Mouse (Mus musculus): ENCODE measurements around the gene Selenot. TPM values are rescaled to one million over a fixed set of nuclear protein-coding genes. Genes with fewer than 3 reads are reported as not detected.
A peak's percentile ranks its signal among the peaks of the same experiment; 100 is the strongest.

Gene Selenot
- 25.2 and 26.4 TPM in 2 replicates for polyA plus RNA-seq (2015; fragmentation: Nextera tagmentation; extraction: Ambion mirVana)

DNA sequence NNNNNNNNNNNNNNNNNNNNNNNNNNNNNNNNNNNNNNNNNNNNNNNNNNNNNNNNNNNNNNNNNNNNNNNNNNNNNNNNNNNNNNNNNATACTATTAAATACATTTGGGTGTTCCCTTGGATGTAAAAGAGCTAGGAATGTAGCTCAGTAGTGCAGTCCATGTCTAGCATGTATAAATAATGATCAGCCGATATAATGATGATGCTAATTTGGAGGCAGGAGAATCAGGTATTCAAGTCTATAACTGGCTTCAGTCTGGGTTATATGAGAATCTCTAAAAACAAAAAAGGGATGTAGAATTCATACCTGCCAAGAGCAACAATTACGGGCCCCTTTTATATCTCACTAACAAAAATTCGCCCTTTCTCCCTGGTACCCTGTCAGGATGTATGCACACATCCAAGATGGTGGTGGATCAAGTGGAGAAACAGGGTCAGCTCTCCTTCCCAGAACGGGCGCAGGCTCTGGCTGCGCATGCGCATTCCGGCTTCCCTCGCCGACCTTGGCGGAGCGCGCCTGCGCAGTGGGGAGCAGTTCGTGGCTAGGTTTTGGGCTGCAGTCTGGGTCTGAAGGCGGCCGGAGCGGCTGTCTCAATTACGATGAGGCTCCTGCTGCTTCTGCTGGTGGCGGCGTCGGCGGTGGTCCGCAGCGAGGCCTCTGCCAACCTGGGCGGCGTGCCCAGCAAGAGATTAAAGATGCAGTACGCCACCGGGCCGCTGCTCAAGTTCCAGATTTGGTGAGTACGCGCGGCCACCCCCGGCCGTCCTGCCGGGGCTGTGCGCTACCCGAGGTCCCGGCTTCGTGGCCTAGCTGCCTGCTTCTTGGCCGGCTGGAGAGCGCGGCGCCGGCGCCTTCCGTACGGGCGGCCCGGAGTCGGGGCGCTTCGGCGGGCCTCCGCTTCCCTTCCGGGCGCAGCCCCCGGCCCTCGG, at the start of gene Selenot:
Gene Selenot (plus strand): TSS at position 500 of the 930 bp plus-strand sequence.
- peak; percentile 96 for ATAC-seq (ENCODE audit: low FRiP score, low read depth)
- WGBS: under 1% methylated on average over 57 of the region's 59 CpGs
- H3K9me3 ChIP-seq: no peaks in the 10 kb centered on the region
- peak within 1 kb of the TSS; percentile 97 for H3K9ac ChIP-seq
- H3K27ac ChIP-seq (replicated peaks): peak within 1 kb of the TSS; percentile 99
- peaks cover 25% of the 10 kb centered on the region for H3K4me1 ChIP-seq (replicated peaks)
- peak within 1 kb of the TSS; percentile 60 for H3K4me2 ChIP-seq
- peak within 1 kb of the TSS; percentile 82 for H3K4me3 ChIP-seq
- no peaks in the 10 kb centered on the region; the same call in 1 of the 2 replicates for H3K36me3 ChIP-seq
- H3K27me3 ChIP-seq: no peaks in the 10 kb centered on the region

DNA sequence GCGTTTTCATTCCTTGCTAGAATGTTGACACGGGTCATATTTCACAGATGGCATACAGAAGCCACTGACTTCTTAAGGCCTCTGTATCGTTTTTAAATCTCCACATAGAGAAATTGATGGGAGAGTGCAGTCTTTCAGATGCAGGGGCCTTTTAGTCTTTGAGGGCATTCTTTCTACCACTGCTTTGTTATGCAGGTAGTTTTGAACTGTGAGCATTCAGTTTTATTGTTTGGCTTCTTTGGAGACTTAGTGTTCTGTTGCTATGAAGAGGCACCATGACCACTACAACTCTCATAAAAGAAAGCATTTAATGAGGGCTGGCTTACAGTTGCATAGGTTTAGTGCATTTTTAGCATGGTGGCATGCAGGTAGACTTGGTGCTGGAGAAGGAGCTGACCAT, 39.9 kb upstream of the Selenot start:
- Histone ChIP-seq H3K36me3 (peaks cover 43% of the 10 kb centered on the region), H3K9ac (no peak overlapping the region), H3K27ac (replicated peaks) (no peak overlapping the region), H3K4me1 (replicated peaks) (no peaks in the 10 kb centered on the region), H3K4me3 (no peak overlapping the region), H3K4me2 (no peak overlapping the region), H3K9me3 (no peaks in the 10 kb centered on the region), H3K27me3 (no peaks in the 10 kb centered on the region)
- 94% methylated on average over 3 of the region's 3 CpGs for WGBS
- no peak for ATAC-seq (ENCODE audit: low FRiP score, low read depth)

DNA sequence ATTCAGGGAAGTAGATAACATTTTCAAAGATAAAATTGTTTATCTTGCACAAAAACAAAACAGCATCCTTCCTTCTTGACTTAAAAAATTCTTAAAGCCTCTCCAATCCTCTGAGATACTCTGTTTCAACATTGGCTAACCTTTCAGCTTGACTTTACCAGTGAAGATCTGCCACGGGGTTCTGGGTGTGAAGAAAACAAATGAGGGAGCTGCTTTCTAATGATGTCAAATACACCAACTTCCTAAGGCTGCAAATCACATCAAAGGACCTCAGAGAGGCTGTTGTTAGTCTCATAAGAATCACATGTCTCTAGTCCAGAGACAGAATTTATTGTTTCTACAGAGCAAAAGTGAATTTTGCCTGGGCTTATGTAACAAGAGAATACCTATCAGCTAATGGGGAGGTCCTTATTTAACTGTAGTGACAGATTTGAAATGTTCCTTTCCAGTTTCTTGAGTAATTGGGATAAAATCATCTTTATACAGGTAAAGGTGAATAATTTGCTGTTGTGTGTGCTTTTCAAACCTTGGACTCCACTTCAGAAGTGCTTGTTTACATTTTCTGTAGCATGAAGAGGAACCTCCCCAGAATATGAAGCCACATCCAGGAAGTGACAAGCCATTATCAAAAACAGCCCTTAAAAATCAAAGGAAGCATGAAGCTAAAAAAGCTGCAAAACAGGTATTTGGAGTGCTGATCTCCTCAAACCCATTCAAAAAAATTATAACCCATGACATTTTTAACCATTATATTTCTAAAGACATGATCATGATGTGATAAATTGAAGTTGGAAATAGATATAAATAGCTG, 24.2 kb upstream of the Selenot start:
- H3K27me3 ChIP-seq: no peaks in the 10 kb centered on the region
- 96% methylated on average over 1 of the region's 1 CpGs for WGBS
- H3K4me1 ChIP-seq (replicated peaks): no peaks in the 10 kb centered on the region
- peaks cover 61% of the 10 kb centered on the region for H3K36me3 ChIP-seq
- no peak overlapping the region for H3K27ac ChIP-seq (replicated peaks)
- H3K9ac ChIP-seq: no peak overlapping the region
- no peak for ATAC-seq (ENCODE audit: low FRiP score, low read depth)
- H3K4me2 ChIP-seq: no peak overlapping the region
- H3K4me3 ChIP-seq: no peak overlapping the region
- H3K9me3 ChIP-seq: no peaks in the 10 kb centered on the region

DNA sequence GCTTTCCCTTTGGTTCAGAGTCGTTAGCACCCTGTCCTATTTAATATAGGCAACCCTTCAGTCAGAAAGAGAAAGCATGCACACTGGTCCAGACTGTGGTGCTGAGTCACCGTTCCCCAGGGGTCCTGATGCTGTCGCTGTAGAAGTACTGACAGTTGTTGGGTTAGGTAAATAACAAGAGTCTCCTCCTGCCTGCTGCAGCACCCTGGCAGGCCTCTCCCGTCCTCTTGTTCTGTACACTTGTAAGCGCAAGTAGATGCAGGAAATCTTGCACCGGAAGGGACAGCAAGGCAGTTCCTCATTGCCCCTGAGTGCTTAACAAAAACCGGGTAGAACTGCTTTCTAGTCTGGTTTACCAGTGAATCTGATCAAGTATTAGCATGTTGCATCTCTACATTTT, 19.8 kb upstream of the Selenot start:
- H3K9ac ChIP-seq: no peak overlapping the region
- no peaks in the 10 kb centered on the region for H3K9me3 ChIP-seq
- no peaks in the 10 kb centered on the region for H3K27me3 ChIP-seq
- H3K4me3 ChIP-seq: no peak overlapping the region
- no peak overlapping the region for H3K27ac ChIP-seq (replicated peaks)
- no peak for ATAC-seq (ENCODE audit: low FRiP score, low read depth)
- H3K36me3 ChIP-seq: peaks cover 36% of the 10 kb centered on the region
- 83% methylated on average over 7 of the region's 7 CpGs for WGBS
- no peaks in the 10 kb centered on the region for H3K4me1 ChIP-seq (replicated peaks)
- H3K4me2 ChIP-seq: no peak overlapping the region

DNA sequence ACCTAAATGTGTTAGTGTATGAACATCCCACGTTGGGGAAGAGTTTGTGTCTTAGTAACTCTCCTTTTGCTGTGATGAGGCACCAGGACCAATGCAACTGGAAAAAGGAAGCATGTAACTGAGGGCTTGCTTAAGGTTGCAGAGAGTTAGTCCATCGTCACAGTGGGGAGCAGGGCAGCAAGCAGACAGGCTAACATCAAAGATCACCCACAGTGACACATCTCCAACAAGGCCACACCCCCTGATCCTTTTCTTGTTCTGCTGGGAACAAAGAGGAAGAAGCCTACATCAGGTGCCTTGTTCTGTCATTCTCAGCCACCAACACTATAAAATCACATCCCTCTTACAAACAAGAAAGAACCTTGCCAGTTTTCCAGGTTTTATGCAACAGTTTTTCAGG, 16.5 kb upstream of the Selenot start:
- H3K9ac ChIP-seq: no peak overlapping the region
- 31% methylated on average over 2 of the region's 2 CpGs for WGBS
- H3K4me2 ChIP-seq: no peak overlapping the region
- H3K4me3 ChIP-seq: no peak overlapping the region
- no peak overlapping the region for H3K27ac ChIP-seq (replicated peaks)
- H3K36me3 ChIP-seq: peaks cover 17% of the 10 kb centered on the region
- no peak for ATAC-seq (ENCODE audit: low FRiP score, low read depth)
- no peaks in the 10 kb centered on the region for H3K27me3 ChIP-seq
- no peaks in the 10 kb centered on the region for H3K4me1 ChIP-seq (replicated peaks)
- no peaks in the 10 kb centered on the region for H3K9me3 ChIP-seq

DNA sequence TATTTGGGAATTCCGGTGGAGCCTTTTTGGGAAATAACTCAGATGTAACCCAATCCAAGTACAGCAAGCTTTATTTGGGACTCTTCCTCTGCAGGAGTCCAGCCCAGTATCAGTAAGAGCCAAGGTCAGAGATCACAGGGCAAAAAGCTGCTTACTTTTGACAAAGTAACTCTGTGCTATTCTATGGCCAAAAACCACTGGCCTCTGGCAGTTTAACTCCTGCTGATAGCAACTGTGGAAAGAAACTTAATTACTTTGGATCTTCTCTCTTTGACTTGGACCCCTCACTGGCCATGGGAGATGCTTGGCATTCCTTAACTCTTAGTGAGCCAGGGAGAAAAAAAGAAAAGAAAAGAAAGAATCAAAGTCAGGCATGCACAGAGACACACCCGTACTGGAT, 15.0 kb upstream of the Selenot start:
- Histone ChIP-seq H3K4me2 (no peak overlapping the region), H3K27ac (replicated peaks) (no peak overlapping the region), H3K4me3 (no peak overlapping the region), H3K9ac (no peak overlapping the region), H3K9me3 (no peaks in the 10 kb centered on the region), H3K36me3 (peaks cover 7% of the 10 kb centered on the region), H3K27me3 (no peaks in the 10 kb centered on the region), H3K4me1 (replicated peaks) (no peaks in the 10 kb centered on the region)
- 29% methylated on average over 2 of the region's 2 CpGs for WGBS
- no peak for ATAC-seq (ENCODE audit: low FRiP score, low read depth)

DNA sequence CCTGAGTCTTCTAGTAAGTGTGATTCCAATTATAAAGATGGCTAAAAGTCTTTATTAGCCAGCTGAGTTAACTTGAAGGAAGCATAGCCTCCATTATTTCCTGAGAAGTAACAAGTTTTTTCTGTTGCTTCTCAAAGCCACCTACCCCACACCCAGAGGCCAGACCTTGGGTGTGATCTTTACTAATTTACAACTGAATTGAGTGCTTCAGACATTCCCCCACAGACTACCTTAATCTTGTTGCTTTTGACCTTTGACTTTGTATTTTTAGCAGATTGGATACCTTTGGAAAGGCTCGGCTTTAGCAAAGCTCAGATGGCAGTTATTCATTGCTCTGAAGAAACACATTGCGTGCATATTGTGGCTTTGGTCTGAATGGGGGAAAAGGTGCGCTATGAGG, 5.6 kb upstream of the Selenot start:
- no peak overlapping the region for H3K9ac ChIP-seq
- no peaks in the 10 kb centered on the region for H3K9me3 ChIP-seq
- H3K27ac ChIP-seq (replicated peaks): no peak overlapping the region
- WGBS: 90% methylated on average over 3 of the region's 3 CpGs
- no peak overlapping the region for H3K4me2 ChIP-seq
- ATAC-seq (ENCODE audit: low FRiP score, low read depth): no peak
- H3K4me3 ChIP-seq: no peak overlapping the region
- no peaks in the 10 kb centered on the region for H3K27me3 ChIP-seq
- no peaks in the 10 kb centered on the region for H3K36me3 ChIP-seq
- peaks cover 1% of the 10 kb centered on the region for H3K4me1 ChIP-seq (replicated peaks)

DNA sequence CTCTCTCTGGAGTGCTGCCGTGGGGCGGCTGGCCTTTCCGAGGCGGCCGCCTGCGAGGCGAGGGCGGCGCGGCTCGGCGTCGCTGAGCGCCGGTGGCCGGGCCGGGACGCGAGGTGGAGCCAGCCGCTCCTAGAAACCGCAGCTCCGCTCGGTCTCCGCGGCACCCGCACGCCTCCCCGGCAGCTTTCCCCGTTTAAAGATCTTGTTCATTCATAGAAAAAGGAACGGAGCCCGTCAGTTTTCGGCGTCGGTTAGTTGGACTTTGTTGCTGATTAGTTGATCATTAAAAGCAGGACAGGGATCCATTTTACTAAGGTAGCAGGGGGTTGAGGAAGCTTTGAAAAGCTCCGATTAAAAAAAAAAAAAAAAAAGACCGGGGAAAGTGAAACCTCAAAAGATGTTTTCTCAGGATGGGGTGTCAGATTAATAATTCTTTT, 649 bp downstream of the Selenot start:
- ATAC-seq (ENCODE audit: low FRiP score, low read depth): peak; percentile 76; the same call in 1 of the 2 replicates
- H3K27me3 ChIP-seq: no peaks in the 10 kb centered on the region
- peak overlapping the region; percentile 60 for H3K4me2 ChIP-seq
- peak overlapping the region; percentile 97 for H3K9ac ChIP-seq
- under 1% methylated on average over 36 of the region's 36 CpGs for WGBS
- H3K4me3 ChIP-seq: peak overlapping the region; percentile 82
- H3K9me3 ChIP-seq: no peaks in the 10 kb centered on the region
- no peaks in the 10 kb centered on the region; the same call in 1 of the 2 replicates for H3K36me3 ChIP-seq
- H3K27ac ChIP-seq (replicated peaks): peak overlapping the region; percentile 99
- H3K4me1 ChIP-seq (replicated peaks): peaks cover 30% of the 10 kb centered on the region

DNA sequence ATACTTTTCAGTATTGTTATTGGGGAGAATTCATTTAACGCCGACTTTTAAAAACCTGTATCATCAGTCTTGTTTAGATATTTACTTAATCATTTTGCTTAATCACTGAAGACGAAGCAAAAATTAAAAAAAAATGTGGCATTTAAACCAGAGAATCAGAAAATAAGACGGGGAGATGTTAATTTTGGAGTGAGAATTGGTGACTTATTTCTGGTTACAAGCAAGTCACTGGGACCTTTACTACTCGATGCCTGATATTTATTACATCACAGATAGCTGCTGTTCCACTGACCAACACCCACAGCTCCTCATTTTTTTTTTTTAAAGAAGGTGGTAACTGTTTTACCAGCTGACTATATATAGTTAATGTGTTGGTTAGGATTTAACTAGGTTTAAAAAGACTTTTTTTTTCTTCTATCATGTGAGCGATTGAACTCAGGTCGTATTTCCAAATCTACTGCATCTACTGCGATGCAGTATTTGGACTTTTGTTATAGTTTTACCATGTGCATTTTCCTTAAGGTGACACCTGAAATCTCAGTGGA, 1.1 kb downstream of the Selenot start:
- ATAC-seq (ENCODE audit: low FRiP score, low read depth): no peak
- WGBS: 17% methylated on average over 8 of the region's 8 CpGs
- Histone ChIP-seq H3K36me3 (no peaks in the 10 kb centered on the region; the same call in 1 of the 2 replicates), H3K27ac (replicated peaks) (peak overlapping the region; percentile 99), H3K27me3 (no peaks in the 10 kb centered on the region), H3K4me1 (replicated peaks) (peaks cover 34% of the 10 kb centered on the region), H3K9me3 (no peaks in the 10 kb centered on the region), H3K4me2 (peak overlapping the region; percentile 60), H3K9ac (peak overlapping the region; percentile 97), H3K4me3 (peak overlapping the region; percentile 82)

DNA sequence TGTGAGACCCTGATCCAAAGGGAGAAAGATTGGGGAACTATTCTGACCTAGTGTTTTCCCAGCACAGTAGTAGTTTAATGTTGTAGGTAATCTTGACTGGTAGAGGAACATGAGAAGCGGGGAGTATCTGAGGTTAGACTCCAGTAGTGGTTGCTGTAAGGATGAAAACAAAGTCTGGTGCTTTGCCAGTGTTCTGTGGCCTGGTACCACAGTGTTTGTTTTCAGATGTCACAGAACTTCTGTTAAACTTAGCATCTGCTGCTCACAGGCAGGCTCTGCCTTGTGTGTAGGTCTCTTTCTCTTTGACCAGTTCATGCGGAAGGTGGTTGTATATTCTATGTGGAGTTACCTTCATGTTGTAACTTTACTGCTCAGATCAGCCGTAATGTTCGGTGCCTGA, 5.1 kb downstream of the Selenot start:
- H3K36me3 ChIP-seq: peaks cover 7% of the 10 kb centered on the region; the same call in 1 of the 2 replicates
- no peak for ATAC-seq (ENCODE audit: low FRiP score, low read depth)
- H3K4me2 ChIP-seq: no peak overlapping the region
- H3K9ac ChIP-seq: no peak overlapping the region
- H3K27ac ChIP-seq (replicated peaks): no peak overlapping the region
- no peaks in the 10 kb centered on the region for H3K27me3 ChIP-seq
- H3K4me1 ChIP-seq (replicated peaks): peaks cover 32% of the 10 kb centered on the region
- no peak overlapping the region for H3K4me3 ChIP-seq
- 93% methylated on average over 4 of the region's 4 CpGs for WGBS
- no peaks in the 10 kb centered on the region for H3K9me3 ChIP-seq

DNA sequence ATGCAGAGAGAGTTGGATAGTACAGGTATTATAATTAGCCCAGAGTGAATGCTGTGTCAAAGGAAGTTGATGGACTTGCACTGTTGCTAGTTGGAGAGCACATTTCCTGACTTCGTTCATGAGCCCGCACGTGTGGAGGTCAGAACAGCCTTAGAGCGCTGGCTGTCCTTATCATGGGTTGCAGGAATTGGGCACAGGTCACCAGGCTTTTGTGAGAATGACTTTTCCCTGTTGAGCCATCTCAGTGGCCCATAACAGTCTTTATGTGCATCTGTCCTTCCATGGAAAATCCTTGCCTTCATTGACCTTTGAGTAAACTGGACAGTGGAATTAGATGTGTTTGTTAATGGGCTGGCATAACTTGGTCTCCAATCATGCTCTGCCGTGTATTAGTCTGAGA, 5.9 kb downstream of the Selenot start:
- no peak for ATAC-seq (ENCODE audit: low FRiP score, low read depth)
- H3K27me3 ChIP-seq: no peaks in the 10 kb centered on the region
- H3K4me1 ChIP-seq (replicated peaks): peaks cover 32% of the 10 kb centered on the region
- H3K36me3 ChIP-seq: peaks cover 9% of the 10 kb centered on the region; the same call in 1 of the 2 replicates
- WGBS: 86% methylated on average over 5 of the region's 5 CpGs
- H3K27ac ChIP-seq (replicated peaks): no peak overlapping the region
- no peak overlapping the region for H3K4me2 ChIP-seq
- no peaks in the 10 kb centered on the region for H3K9me3 ChIP-seq
- no peak overlapping the region for H3K9ac ChIP-seq
- H3K4me3 ChIP-seq: no peak overlapping the region
